Mouse (Mus musculus) liver, embryonic 14.5 days (tissue): Measurements from ENCODE around the gene Ddx27. TPM values are rescaled to one million over a fixed set of nuclear protein-coding genes. Genes with fewer than 3 reads are reported as not detected.
A peak's percentile ranks its signal among the peaks of the same experiment; 100 is the strongest.

Experiments used
- ATAC-seq: fragments of 200-750 bp; cut with Nextera tagmentation; 2 replicates; pipeline ENCODE4 v1.8.0; 2017; ENCODE audit warnings: moderate number of reproducible peaks, mild to moderate bottlenecking, moderate library complexity; ENCODE audit not compliant: insufficient read depth
- DNase-seq, 3 experiments: peaks; one replicate each; pipeline ENCODE4 v3.0.0-alpha.2; 2012 to 2013; ENCODE audit warnings: low read depth in 3 of 3, low spot score in 3 of 3
- H3K27ac ChIP-seq: fragments of 300-500 bp; sonication (generic); 2 replicates; pipeline ENCODE4 v1.5.1; 2014; ENCODE audit warnings: moderate library complexity, mild to moderate bottlenecking, control low read depth, inconsistent platforms
- H3K27me3 ChIP-seq: fragments of 300-500 bp; sonication (generic); 2 replicates; pipeline ENCODE4 v1.6.1; 2014; ENCODE audit warnings: mild to moderate bottlenecking, low read length, moderate library complexity; ENCODE audit not compliant: control insufficient read depth, insufficient read depth
- H3K36me3 ChIP-seq: fragments of 300-500 bp; sonication (generic); replicated peaks from 2 replicates; pipeline ENCODE4 v1.6.1; 2014; ENCODE audit warnings: low read depth; ENCODE audit not compliant: control insufficient read depth, insufficient read depth
- H3K4me1 ChIP-seq, 2 experiments: fragments of 200-500 bp in 1 of 2; fragments of 300-500 bp in 1 of 2; sonication (generic) in 1 of 2; replicated peaks; 2 replicates each; pipeline ENCODE4 v1.6.1; 2012 to 2014; ENCODE audit warnings: antibody characterized with exemption in 1 of 2, inconsistent platforms in 1 of 2, low read length in 1 of 2; ENCODE audit not compliant: control insufficient read depth in 2 of 2, insufficient read depth in 2 of 2
- H3K4me2 ChIP-seq: fragments of 300-500 bp; sonication (generic); 2 replicates; pipeline ENCODE4 v1.6.1; 2014; ENCODE audit warnings: low read depth, mild to moderate bottlenecking, control low read depth, moderate library complexity
- H3K4me3 ChIP-seq, 2 experiments: fragments of 200-500 bp in 1 of 2; fragments of 300-500 bp in 1 of 2; sonication (generic) in 1 of 2; 2 replicates each; pipeline ENCODE4 v1.5.1; 2012 to 2014; ENCODE audit warnings: low read depth in 2 of 2, low read length in 2 of 2, mild to moderate bottlenecking in 2 of 2, control low read depth in 1 of 2, inconsistent platforms in 1 of 2, moderate library complexity in 1 of 2; ENCODE audit not compliant: insufficient read depth in 1 of 2
- H3K9ac ChIP-seq: fragments of 300-500 bp; sonication (generic); replicated peaks from 2 replicates; pipeline ENCODE4 v1.6.1; 2014; ENCODE audit warnings: mild to moderate bottlenecking, control low read depth, moderate library complexity
- H3K9me3 ChIP-seq: fragments of 300-500 bp; sonication (generic); 2 replicates; pipeline ENCODE4 v1.6.1; 2016; ENCODE audit warnings: low read length, mixed read lengths; ENCODE audit not compliant: control insufficient read depth
- CTCF ChIP-seq: IDR thresholded peaks from 2 replicates; pipeline ENCODE4 v1.5.1; 2016; ENCODE audit warnings: antibody characterized with exemption, low read depth, control low read depth
- EP300 ChIP-seq: IDR thresholded peaks from 2 replicates; pipeline ENCODE4 v1.6.1; 2016; ENCODE audit warnings: antibody characterized with exemption, low read depth
- WGBS: fragments of 180-500 bp; shearing (Covaris S2); extraction: QIAGEN DNeasy Blood & Tissue Kit; methylation state at CpG from one replicate; pipeline ENCODE4 v1.1.7; 2014; ENCODE audit not compliant: insufficient replicate concordance; 5-methylcytosine and 5-hydroxymethylcytosine counted together
- polyA plus RNA-seq, 2 experiments: library from polyadenylated mRNA; depleted of rRNA in 1 of 2; stranded (reverse) in 1 of 2; unstranded in 1 of 2; fragments of >200 nt; fragmentation: Nextera tagmentation in 1 of 2; extraction: Ambion mirVana in 1 of 2; gene quantifications; 2 replicates each; pipeline versions ENCODE4 v1.2.1 to v1.2.3; 2012 to 2014

Ddx27 gene
- polyA plus RNA-seq, 2 experiments = 26.5 to 39.5 TPM

GRCm38 (mm10) chr2:167061381-167062034, 46.5 kb downstream of the Ddx27 start:
- Histone ChIP-seq H3K4me2 (peak overlapping the region; percentile 93), H3K9ac (peak overlapping the region; percentile 81), H3K27me3 (no peaks in the 10 kb centered on the region), H3K4me3 (peak overlapping the region; percentile 70 to 89), H3K27ac (peak overlapping the region; percentile 72), H3K4me1 (peaks cover 14 to 23% of the 10 kb centered on the region in 2 experiments), H3K9me3 (no peaks in the 10 kb centered on the region), H3K36me3 (peaks cover 47% of the 10 kb centered on the region)
- ATAC-seq = no peak
- no peak for DNase-seq
- WGBS = 12% methylated on average over 11 of the region's 11 CpGs
- TF ChIP-seq EP300 = no peak
- TF ChIP-seq CTCF = no peak

- H3K4me3 ChIP-seq = peak overlapping the region; percentile 70 to 89
- H3K4me1 ChIP-seq = peaks cover 14 to 23% of the 10 kb centered on the region in 2 experiments
- peak; percentile 90 for ATAC-seq
- peak overlapping the region; percentile 93 for H3K4me2 ChIP-seq
- H3K27ac ChIP-seq = peak overlapping the region; percentile 82
- peaks cover 38% of the 10 kb centered on the region for H3K36me3 ChIP-seq
- DNase-seq = peak; percentile 96 to 97 (median 96)
- no peaks in the 10 kb centered on the region for H3K9me3 ChIP-seq
- H3K9ac ChIP-seq = peak overlapping the region; percentile 94
- TF ChIP-seq EP300 (no peak), CTCF (no peak)
- WGBS = 1% methylated on average over 51 of the region's 60 CpGs
- no peaks in the 10 kb centered on the region for H3K27me3 ChIP-seq
Observed at GRCm38 (mm10) chr2:167062497-167062911, 47.5 kb downstream of the Ddx27 start.

GRCm38 (mm10) chr2:167062965-167063880, 48.2 kb downstream of the Ddx27 start, which contains the start of gene Znfx1:
Znfx1 (minus strand) TSS chr2:167063015.
- under 1% methylated on average over 57 of the region's 57 CpGs for whole genome bisulfite sequencing
- H3K4me2 ChIP-seq = peak within 1 kb of the TSS; percentile 93
- no peaks in the 10 kb centered on the region for H3K9me3 ChIP-seq
- peaks cover 31% of the 10 kb centered on the region for H3K36me3 ChIP-seq
- DNase-seq (peak; percentile 89 to 91 (median 90)), ATAC-seq (peak; percentile 86)
- peak; percentile 34 for TF ChIP-seq CTCF
- peak; percentile 23; the same call in 1 of the 2 replicates for TF ChIP-seq EP300
- peaks cover 14 to 23% of the 10 kb centered on the region in 2 experiments for H3K4me1 ChIP-seq
- peak within 1 kb of the TSS; percentile 82 for H3K27ac ChIP-seq
- peak within 1 kb of the TSS; percentile 70 to 98 for H3K4me3 ChIP-seq
- no peaks in the 10 kb centered on the region for H3K27me3 ChIP-seq
- peak within 1 kb of the TSS; percentile 94 for H3K9ac ChIP-seq

- Histone ChIP-seq H3K9me3 (no peaks in the 10 kb centered on the region), H3K9ac (peak overlapping the region; percentile 94), H3K36me3 (peaks cover 29% of the 10 kb centered on the region), H3K4me3 (peak overlapping the region; percentile 70 to 98), H3K4me1 (peaks cover 14 to 23% of the 10 kb centered on the region in 2 experiments), H3K4me2 (peak overlapping the region; percentile 78), H3K27ac (peak overlapping the region; percentile 71), H3K27me3 (no peaks in the 10 kb centered on the region)
- DNase-seq (no peak), ATAC-seq (no peak)
- WGBS = 2% methylated on average over 7 of the region's 7 CpGs
- TF ChIP-seq CTCF (no peak), EP300 (no peak)
Observed at GRCm38 (mm10) chr2:167063906-167064496, 49.0 kb downstream of the Ddx27 start.
